Mouse (Mus musculus): ENCODE results near the gene Zfp1.

Gene Zfp1

GRCm38 (mm10) chr8:111666751-111667150, 23.6 kb downstream of the Zfp1 start:
- no peak for DNase-seq (ENCODE audit: extremely low read depth, low read depth, low spot score)

GRCm38 (mm10) chr8:111676237-111676636, 33.0 kb downstream of the Zfp1 start:
- no peak for DNase-seq (ENCODE audit: extremely low read depth, low read depth, low spot score)

GRCm38 (mm10) chr8:111678111-111678510, 34.9 kb downstream of the Zfp1 start:
- no peak for DNase-seq (ENCODE audit: extremely low read depth, low read depth, low spot score)

- DNase-seq (ENCODE audit: extremely low read depth, low read depth, low spot score), result no peak
Measured at GRCm38 (mm10) chr8:111678848-111679247, 35.6 kb downstream of the Zfp1 start.

- DNase-seq (ENCODE audit: extremely low read depth, low read depth, low spot score), result no peak
Measured at GRCm38 (mm10) chr8:111680423-111681028, 37.3 kb downstream of the Zfp1 start.

GRCm38 (mm10) chr8:111681153-111681552, 38.0 kb downstream of the Zfp1 start:
- no peak for DNase-seq (ENCODE audit: extremely low read depth, low read depth, low spot score)

GRCm38 (mm10) chr8:111682521-111682920, 39.3 kb downstream of the Zfp1 start:
- DNase-seq (ENCODE audit: extremely low read depth, low read depth, low spot score), result no peak

- DNase-seq (ENCODE audit: extremely low read depth, low read depth, low spot score), result no peak
Measured at GRCm38 (mm10) chr8:111686881-111687280, 43.7 kb downstream of the Zfp1 start.

GRCm38 (mm10) chr8:111690960-111691445, 47.8 kb downstream of the Zfp1 start, which contains the start of gene Ctrb1:
Gene Ctrb1, minus strand, starts transcription at chr8:111691010.
- no peak for DNase-seq (ENCODE audit: extremely low read depth, low read depth, low spot score)

- no peak for DNase-seq (ENCODE audit: extremely low read depth, low read depth, low spot score)
Measured at GRCm38 (mm10) chr8:111693261-111693741, 50.1 kb downstream of the Zfp1 start.

- no peak for DNase-seq (ENCODE audit: extremely low read depth, low read depth, low spot score)
Measured at GRCm38 (mm10) chr8:111695441-111695840, 52.2 kb downstream of the Zfp1 start.

GRCm38 (mm10) chr8:111697655-111698054, 54.5 kb downstream of the Zfp1 start:
- DNase-seq (ENCODE audit: extremely low read depth, low read depth, low spot score), result no peak

- DNase-seq (ENCODE audit: extremely low read depth, low read depth, low spot score), result no peak
Measured at GRCm38 (mm10) chr8:111699035-111699434, 55.8 kb downstream of the Zfp1 start.

- no peak for DNase-seq (ENCODE audit: extremely low read depth, low read depth, low spot score)
Measured at GRCm38 (mm10) chr8:111700201-111700600, 57.0 kb downstream of the Zfp1 start.

- no peak for DNase-seq (ENCODE audit: extremely low read depth, low read depth, low spot score)
Measured at GRCm38 (mm10) chr8:111700740-111701139, 57.5 kb downstream of the Zfp1 start.

GRCm38 (mm10) chr8:111701380-111701779, 58.2 kb downstream of the Zfp1 start:
- DNase-seq (ENCODE audit: extremely low read depth, low read depth, low spot score), result no peak

GRCm38 (mm10) chr8:111704585-111704984, 61.4 kb downstream of the Zfp1 start:
- no peak for DNase-seq (ENCODE audit: extremely low read depth, low read depth, low spot score)

GRCm38 (mm10) chr8:111705222-111705621, 62.0 kb downstream of the Zfp1 start:
- DNase-seq (ENCODE audit: extremely low read depth, low read depth, low spot score), result no peak

GRCm38 (mm10) chr8:111705699-111706098, 62.5 kb downstream of the Zfp1 start:
- no peak for DNase-seq (ENCODE audit: extremely low read depth, low read depth, low spot score)

- DNase-seq (ENCODE audit: extremely low read depth, low read depth, low spot score), result no peak
Measured at GRCm38 (mm10) chr8:111708265-111708664, 65.1 kb downstream of the Zfp1 start.

GRCm38 (mm10) chr8:111709223-111709622, 66.0 kb downstream of the Zfp1 start:
- no peak for DNase-seq (ENCODE audit: extremely low read depth, low read depth, low spot score)

- no peak for DNase-seq (ENCODE audit: extremely low read depth, low read depth, low spot score)
Measured at GRCm38 (mm10) chr8:111710777-111711485, 67.7 kb downstream of the Zfp1 start.
